In the genomic region with DNA sequence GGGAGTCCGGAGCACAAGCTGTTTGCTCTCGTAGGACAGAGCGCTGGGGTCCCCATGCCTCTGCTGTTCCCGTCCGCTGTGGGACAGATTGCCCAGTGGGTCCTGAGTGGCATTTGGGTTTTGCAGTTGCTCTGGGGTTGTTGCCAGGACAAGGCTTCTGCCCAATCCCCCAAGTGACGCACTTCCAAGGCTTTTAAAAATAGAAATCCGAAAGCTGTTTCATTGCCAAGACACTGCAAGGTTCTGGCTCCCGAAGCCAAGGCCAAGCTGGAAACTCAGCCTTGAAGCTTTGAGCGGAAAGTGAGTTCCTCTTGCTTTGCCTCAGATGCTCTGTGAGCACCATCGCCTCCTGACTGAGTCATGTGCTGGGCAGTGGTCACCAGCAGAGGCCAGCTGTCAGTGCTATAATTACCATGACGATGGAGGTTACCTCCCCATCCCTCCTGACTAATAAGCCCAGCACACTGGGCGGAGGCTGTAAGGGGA, we compare ENCODE assay signal across 9 mouse cellular contexts. TPM values are rescaled to one million over a fixed set of nuclear protein-coding genes. Genes with fewer than 3 reads are reported as not detected.
DNase-seq lines count a peak whose midpoint lies in the region; ATAC-seq and TF ChIP-seq lines count a peak whose summit lies in the region.
"Had no signal": no experiment of that assay in that cellular context is flagged by ENCODE, and none has a peak within 500 bp of the region (broad histone marks: within the 10 kb centered on the region; RNA-seq: fewer than 3 reads in every experiment).

No protein-coding gene starts in this region.

- peak overlapping the region; percentile 45 for H3K27ac ChIP-seq in embryonic fibroblast, embryonic 13.5 days (ENCODE audit: insufficient read depth, low read length)
- no peak overlapping the region for H3K27ac ChIP-seq in liver, postnatal 0 days (ENCODE audit: low read depth)
- H3K27ac ChIP-seq: liver, embryonic 13.5 days; stomach, embryonic 15.5 days had no signal

- H3K9me3 ChIP-seq in liver, postnatal 0 days (ENCODE audit: low read length), result no peaks in the 10 kb centered on the region
- H3K9me3 ChIP-seq: liver, embryonic 13.5 days; stomach, embryonic 15.5 days had no signal

- 74% methylated on average over 12 of the region's 12 CpGs for WGBS in liver, postnatal 0 days (ENCODE audit: insufficient replicate concordance)

- H3K4me2 ChIP-seq in liver, postnatal 0 days (ENCODE audit: low read depth, low read length), result no peak overlapping the region
- H3K4me2 ChIP-seq: liver, embryonic 13.5 days; stomach, embryonic 15.5 days had no signal

- no peaks in the 10 kb centered on the region for H3K27me3 ChIP-seq in liver, postnatal 0 days (ENCODE audit: insufficient read depth, low read length)
- H3K27me3 ChIP-seq: liver, embryonic 13.5 days; stomach, embryonic 15.5 days had no signal

- peak; percentile 50 for DNase-seq in MN1 (ENCODE audit: low spot score)
- DNase-seq in adipocyte (ENCODE audit: low spot score), result peak; percentile 84
- peak; percentile 76 for DNase-seq in heart, postnatal 4 days
- peak; percentile 53 to 82 for DNase-seq in left cerebral cortex, postnatal 10 days (ENCODE audit: extremely low spot score in 1 of 2, low spot score in 2 of 2)
- DNase-seq in right cerebral cortex, postnatal 25 days, result peak; percentile 25
- DNase-seq in liver, postnatal 0 days, result no peak
- DNase-seq: liver, embryonic 13.5 days had no signal

- peaks cover 4% of the 10 kb centered on the region; the same call in 1 of the 2 replicates for H3K4me1 ChIP-seq in embryonic fibroblast, embryonic 13.5 days (ENCODE audit: control insufficient read depth, insufficient read depth, low read length)
- no peaks in the 10 kb centered on the region for H3K4me1 ChIP-seq in liver, postnatal 0 days (ENCODE audit: insufficient read depth)
- H3K4me1 ChIP-seq: stomach, embryonic 15.5 days had no signal

- no peak for TF ChIP-seq EP300 in liver, postnatal 0 days (IDR thresholded peaks at IDR 0.05; ENCODE audit: low read depth)

- intact Hi-C loops in left cerebral cortex, postnatal 10 days (cut with DNase I), result no loop called here

- H3K9ac ChIP-seq in liver, postnatal 0 days (replicated peaks), result no peak overlapping the region
- H3K9ac ChIP-seq: liver, embryonic 13.5 days; stomach, embryonic 15.5 days had no signal

- TF ChIP-seq CTCF in embryonic fibroblast, embryonic 13.5 days (IDR thresholded peaks at IDR 0.05; ENCODE audit: borderline replicate concordance, insufficient read depth, low read length), result no peak
- no peak for TF ChIP-seq CTCF in liver, postnatal 0 days (IDR thresholded peaks at IDR 0.05; ENCODE audit: low read depth)

- H3K4me3 ChIP-seq in embryonic fibroblast, embryonic 13.5 days (ENCODE audit: insufficient read depth, low read length), result no peak overlapping the region
- no peak overlapping the region for H3K4me3 ChIP-seq in liver, postnatal 0 days (ENCODE audit: low read depth, low read length)
- H3K4me3 ChIP-seq: liver, embryonic 13.5 days; stomach, embryonic 15.5 days had no signal

- no peak for ATAC-seq in liver, postnatal 0 days

- no peak for TF ChIP-seq POLR2A in embryonic fibroblast, embryonic 13.5 days (IDR thresholded peaks at IDR 0.05; ENCODE audit: low read depth, low read length)

- H3K36me3 ChIP-seq in liver, postnatal 0 days (replicated peaks; ENCODE audit: insufficient read depth, low read length), result no peaks in the 10 kb centered on the region
- H3K36me3 ChIP-seq: liver, embryonic 13.5 days; stomach, embryonic 15.5 days had no signal

RNA-seq across cellular contexts. Expression of a gene that starts 54.7 kb away (rescaled TPM):
- 24.6 and 34.3 TPM in 2 replicates for polyA plus RNA-seq in embryonic fibroblast, embryonic 13.5 days (2011; ENCODE audit: insufficient read length, low read depth, missing spikeins)
- total RNA-seq in heart, postnatal 4 days (2021), result 10 to 100 TPM; 55.8 to 56.7 TPM
- total RNA-seq in left cerebral cortex, postnatal 10 days (2021), result 10 to 100 TPM; 10.5 to 12.7 TPM
- 1.7 and 2.2 TPM in 2 replicates for polyA plus RNA-seq in liver, postnatal 0 days (2015; fragmentation: Nextera tagmentation; extraction: Ambion mirVana)

Comparison
In these comparisons a context has a peak if more than half of its experiments do, and no peak if none do; other contexts are left out.
1. RNA of a gene that starts 54.7 kb away (total RNA-seq): 55.8 to 56.7 TPM in heart, postnatal 4 days; 10.5 to 12.7 TPM in left cerebral cortex, postnatal 10 days; every median in the first group is over 4 times any median in the second.